Mouse (Mus musculus): ENCODE measurements around the gene Narfl. TPM values are rescaled to one million over a fixed set of nuclear protein-coding genes. Genes with fewer than 3 reads are reported as not detected.
"Not testable (repeated sequence)": the region's sequence is repeated elsewhere in the genome, so short reads cannot be mapped to it uniquely, and the experiment has no call there.

The Narfl gene
- total RNA-seq (2015; ENCODE audit: low replicate concordance) (3.5 and 5.9 TPM in 2 replicates), total RNA-seq (2017; ENCODE audit: low replicate concordance) (6.2 and 7.8 TPM in 2 replicates)

DNA sequence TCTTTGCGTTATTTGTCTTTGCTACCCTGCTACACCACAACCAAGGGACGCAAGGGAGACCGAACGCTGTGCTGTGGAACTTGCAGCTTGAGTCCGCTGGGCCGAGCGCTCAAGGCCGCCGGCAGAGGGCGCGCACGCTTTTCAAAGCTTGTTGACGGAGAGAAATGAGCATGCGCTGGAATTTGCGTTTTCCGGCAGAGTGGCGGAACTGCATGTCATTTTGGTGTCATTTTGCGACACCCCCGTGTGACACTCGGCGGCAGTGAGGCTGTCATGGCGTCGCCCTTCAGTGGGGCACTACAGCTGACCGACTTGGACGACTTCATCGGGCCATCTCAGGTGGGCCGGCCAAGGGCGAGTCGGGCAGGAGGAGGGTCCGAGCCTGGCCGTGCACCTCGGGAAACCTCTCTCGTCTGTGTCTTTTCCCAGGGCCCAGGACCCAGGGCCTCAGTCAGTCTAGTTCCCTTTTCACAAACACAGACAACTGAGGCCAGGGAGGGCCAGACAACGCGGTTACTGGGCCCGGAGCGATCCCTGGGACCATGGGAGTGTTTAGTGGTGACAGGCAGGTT lies at the start of gene Narfl:
Gene Narfl (plus strand): TSS at position 228 of the 572 bp plus-strand sequence.
- ATAC-seq (replicated peaks; ENCODE audit: low FRiP score, poor library complexity, severe bottlenecking), result peak; percentile 97

DNA sequence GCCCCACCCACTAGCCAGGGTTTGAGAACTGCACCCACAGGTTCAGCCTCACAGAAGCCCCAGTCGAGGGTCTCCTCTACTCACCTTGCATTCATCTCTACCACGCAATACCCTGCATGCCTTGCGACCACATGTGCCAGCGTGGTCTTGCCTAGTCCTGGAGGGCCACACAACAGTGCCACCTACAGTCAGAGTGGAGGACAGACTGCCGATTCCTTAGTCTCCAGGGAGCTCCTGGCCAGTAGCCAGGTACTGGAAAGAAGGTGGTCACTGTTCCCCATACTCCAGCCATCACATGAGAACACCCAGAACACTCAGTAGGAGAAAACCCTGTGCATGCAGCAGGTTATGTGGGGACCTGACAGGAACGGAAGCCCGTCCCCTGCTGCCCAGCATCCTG lies 49.7 kb upstream of the Narfl start:
- no peak for ATAC-seq (replicated peaks; ENCODE audit: low FRiP score, poor library complexity, severe bottlenecking)

DNA sequence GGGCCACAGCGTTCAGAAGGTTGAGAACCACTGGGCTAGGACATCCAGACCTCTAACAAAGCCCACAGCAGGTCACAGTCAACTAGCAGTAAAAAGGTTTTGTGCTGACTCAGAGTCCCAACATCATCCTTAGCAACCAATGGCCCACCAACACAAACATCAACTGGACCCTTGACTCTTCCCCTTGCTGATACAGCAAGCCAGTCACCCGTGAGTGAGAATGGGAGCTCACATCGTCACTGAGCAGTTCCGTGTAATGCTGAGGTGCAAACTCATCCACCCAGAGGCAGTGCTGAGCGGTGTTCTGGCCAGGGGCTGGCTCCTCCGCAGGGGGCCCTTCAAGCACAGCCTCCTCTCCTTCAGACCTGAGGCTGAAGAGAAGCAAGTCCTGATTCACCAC lies 48.3 kb upstream of the Narfl start:
- no peak for ATAC-seq (replicated peaks; ENCODE audit: low FRiP score, poor library complexity, severe bottlenecking)

DNA sequence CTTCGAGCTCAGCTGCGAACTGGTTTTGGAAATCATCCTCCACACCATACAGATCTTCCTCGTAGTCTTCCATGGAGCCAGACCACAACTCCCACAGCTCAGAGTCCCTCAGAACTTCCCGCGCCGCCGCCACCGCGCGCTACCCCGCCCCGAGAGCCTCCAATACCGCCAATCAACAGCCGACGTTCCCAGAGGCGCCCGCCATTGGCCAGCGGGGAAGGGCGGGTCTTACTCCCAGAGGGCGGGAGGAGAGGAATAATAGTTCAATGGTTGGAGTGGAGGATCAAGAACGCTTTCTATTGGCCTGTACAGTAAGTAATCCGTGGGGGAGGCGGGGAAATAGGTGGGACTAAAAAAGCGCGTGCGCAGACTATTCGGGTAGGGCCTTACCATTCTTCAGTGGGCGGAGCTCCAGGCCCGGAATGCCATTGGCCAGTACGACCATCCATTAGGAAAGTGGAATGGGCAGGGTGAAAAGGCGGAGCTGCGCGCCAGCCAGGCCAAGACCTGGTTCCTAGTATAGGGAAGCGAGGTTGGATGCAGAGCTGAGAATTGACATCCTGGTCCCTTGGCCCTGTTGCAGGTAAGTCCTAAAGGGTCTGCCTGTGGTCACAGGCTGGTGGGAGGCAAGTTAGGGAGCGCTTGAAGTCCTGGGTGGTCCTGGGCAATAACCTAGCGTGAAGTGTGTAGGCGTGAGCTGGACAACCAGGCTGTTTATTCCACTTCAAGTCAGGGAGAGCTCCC lies 46.1 kb upstream of the Narfl start, which contains the start of the genes Chtf18 and Rpusd1:
Gene Chtf18 (minus strand): TSS at position 155 of the 744 bp plus-strand sequence.
Gene Rpusd1 (plus strand): TSS at position 406 of the 744 bp plus-strand sequence.
- ATAC-seq (replicated peaks; ENCODE audit: low FRiP score, poor library complexity, severe bottlenecking), result peak; percentile 92

DNA sequence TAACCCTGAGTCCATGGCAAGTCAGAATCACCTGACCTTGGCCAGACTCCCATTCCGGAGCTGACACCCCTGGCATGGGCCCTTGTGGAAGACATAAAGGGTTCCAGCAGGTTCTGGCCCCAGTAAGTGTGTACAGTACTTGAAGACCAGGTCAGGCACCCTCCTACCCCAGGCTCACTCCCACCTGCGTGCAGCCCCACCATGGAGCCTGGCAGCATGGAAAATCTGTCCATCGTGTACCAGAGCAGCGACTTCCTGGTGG lies 45.6 kb upstream of the Narfl start:
- ATAC-seq (replicated peaks; ENCODE audit: low FRiP score, poor library complexity, severe bottlenecking), result no peak

DNA sequence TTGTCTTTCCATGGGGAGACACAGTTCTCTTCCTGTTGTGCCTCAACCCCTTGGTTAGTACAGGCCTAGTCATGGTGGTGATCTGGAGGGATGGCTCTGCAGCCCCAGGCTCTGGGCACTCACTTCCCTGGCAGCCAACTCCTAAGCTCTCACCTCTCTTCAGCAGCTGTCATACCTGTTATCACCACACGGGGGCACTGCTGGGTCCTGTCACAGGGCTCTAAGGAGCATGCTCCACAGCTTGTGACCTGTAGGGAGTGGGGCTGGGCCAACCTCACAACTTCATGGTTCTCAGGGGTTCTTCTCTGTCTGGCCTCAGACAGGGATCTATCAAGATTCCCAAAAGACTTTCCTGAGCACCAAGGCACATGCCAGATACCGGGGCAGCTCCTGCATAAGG lies 41.5 kb upstream of the Narfl start:
- 0 out of 2 replicates have a peak, but pooled peaks have one; percentile 31 for ATAC-seq (replicated peaks; ENCODE audit: low FRiP score, poor library complexity, severe bottlenecking)

DNA sequence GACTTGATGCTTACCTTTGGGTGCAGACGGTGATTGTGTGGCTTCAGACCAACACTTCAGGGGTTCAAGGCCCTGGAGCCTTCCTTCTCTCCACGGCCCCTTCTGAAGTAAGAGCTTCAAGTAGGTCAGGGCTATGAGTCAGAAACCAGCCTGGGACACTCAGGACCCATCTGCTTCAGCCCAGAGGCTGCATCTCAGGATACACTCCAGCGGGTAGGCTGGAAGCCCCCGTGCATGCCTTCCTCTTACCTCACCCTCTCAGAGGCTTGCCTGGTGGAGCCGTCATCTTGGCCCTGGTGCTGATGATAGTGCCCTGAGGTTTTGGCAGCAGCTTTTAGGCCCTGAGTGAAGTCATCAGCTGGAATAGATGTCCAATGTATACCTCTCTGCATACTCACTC lies 38.3 kb upstream of the Narfl start:
- ATAC-seq (replicated peaks; ENCODE audit: low FRiP score, poor library complexity, severe bottlenecking), result no peak

DNA sequence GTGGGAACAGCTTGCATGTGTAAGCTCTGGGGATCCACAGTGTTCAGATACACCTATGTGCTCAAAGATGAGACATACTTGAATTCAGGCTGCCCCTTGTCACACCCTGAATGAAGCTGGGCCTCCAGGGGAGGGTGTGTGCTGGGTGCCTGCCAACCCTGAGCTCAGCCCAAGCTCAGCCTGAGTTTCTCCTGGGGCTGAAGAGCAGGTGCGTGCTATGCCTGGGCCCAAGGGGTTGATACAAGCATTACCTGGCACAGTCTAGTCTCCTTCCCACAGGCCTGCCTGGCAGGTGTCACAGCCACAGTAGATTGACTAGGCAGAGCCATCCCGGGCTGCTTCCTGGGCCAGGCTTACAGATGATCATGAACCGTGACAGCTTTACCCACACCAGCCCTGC lies 37.8 kb upstream of the Narfl start, which contains the start of gene Mslnl:
Gene Mslnl (plus strand): TSS at position 298 of the 400 bp plus-strand sequence.
- ATAC-seq (replicated peaks; ENCODE audit: low FRiP score, poor library complexity, severe bottlenecking), result no peak

DNA sequence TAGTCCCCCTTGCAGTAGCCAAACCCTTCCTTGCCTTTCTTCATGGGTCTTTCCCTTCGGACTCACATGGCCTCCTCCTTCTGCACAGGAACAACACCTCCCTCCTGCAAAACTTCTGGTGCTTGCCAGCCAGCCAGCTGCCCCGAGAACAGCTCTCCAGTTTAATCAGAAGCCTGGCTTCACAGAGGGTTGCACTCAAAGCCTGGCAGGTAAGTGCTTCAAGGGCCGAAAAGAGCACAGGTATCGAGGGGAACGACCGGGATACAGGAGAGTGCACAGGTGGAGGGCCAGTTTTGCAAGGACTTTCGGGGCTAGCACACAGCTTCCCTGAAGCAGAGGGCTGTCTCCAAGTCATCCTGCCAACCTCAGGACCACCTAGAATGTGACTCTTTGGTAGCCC lies 34.7 kb upstream of the Narfl start:
- ATAC-seq (replicated peaks; ENCODE audit: low FRiP score, poor library complexity, severe bottlenecking), result no peak

DNA sequence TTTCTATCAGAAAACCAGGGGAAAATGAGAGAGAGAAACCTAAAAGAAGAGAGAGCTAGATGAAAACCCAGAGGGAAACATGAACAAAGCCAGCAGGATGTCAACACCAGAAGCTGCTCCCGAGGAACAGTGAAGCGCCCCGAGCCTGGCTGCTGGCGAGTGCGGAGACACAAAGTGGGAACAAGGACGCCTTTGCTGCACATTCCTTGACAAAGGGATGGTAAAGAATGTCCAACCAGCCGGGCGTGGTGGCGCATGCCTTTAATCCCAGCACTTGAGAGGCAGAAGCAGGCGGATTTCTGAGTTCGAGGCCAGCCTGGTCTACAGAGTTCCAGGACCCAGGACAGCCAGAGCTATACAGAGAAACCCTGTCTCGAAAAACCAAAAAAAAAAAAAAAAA lies 32.1 kb upstream of the Narfl start:
- not testable (repeated sequence) for ATAC-seq (replicated peaks; ENCODE audit: low FRiP score, poor library complexity, severe bottlenecking)

DNA sequence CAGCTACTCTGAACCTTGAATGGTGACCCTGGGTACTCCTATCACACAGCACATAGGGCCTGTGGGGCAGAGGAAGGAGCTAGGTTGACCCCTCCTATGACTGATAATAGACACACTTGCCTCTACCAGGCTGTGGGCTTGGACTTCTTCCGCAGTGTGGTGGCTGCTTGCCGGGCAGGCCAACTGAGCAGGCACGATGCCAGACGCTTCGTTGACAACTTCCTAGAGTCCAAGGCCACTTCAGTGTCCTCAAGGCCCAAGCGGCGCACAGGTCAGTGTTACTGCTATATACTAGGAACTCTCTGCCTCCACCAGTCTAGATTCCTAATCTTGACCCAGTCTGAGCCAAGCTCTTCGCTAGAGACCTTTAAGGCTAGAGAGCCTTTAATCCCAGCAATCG lies 29.7 kb upstream of the Narfl start:
- no peak for ATAC-seq (replicated peaks; ENCODE audit: low FRiP score, poor library complexity, severe bottlenecking)

DNA sequence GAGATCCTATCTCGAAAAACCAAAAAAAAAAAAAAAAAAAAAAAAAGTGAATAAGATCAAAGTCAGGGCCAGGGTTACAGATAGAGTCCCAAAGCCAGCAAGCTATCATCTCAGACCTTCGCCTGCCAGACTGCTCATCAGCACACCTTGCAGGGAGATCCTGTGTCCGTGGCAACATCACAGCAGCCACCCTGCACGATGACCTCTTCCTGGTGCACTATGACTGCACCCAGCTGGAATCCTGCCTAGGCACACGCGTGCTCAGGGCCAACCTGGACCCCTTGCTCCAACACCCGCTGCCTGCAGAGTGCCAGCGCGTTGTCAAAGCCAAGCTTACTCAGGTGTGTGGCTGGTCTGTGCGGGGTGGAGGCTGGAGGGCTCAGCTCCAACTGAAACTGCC lies 29.3 kb upstream of the Narfl start:
- no peak for ATAC-seq (replicated peaks; ENCODE audit: low FRiP score, poor library complexity, severe bottlenecking)

DNA sequence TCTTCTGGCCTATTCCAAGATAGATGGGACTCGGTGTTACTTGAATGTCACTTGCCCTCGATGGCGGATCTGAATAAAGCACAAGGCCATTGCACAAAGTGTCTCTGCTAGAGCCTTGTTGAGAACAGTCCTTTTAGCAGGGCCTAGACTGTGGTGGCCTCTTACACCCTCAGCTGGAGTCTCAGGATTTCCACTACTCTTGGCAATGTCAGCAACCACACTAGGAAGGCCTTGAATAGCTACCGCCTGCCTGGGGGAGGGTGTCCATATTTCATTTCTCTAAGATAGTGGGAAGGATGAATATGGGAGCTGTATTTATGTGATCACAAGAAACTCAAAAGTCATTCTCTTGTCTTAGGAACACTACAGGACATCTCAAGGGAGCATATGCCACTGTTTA lies 25.3 kb upstream of the Narfl start:
- no peak for ATAC-seq (replicated peaks; ENCODE audit: low FRiP score, poor library complexity, severe bottlenecking)

DNA sequence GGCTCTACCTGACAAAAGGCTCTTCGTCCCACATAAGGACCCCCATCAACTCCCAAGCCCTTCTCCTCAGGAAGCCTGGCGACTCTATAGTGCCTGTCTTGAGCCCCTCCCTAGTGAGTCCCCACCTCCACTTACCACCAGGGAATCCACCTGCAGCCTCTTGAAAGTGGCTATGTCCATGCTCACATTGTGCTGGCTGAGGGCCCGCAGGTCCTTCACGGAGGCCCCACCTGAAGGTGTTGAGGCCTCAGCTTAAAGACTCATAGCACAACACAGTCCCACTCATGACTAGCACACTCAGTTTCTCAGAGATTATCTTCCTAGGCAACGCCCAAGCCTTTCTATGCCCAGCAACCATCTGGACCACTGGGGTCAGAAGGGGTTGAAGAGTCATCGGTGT lies 24.3 kb upstream of the Narfl start:
- no peak for ATAC-seq (replicated peaks; ENCODE audit: low FRiP score, poor library complexity, severe bottlenecking)

DNA sequence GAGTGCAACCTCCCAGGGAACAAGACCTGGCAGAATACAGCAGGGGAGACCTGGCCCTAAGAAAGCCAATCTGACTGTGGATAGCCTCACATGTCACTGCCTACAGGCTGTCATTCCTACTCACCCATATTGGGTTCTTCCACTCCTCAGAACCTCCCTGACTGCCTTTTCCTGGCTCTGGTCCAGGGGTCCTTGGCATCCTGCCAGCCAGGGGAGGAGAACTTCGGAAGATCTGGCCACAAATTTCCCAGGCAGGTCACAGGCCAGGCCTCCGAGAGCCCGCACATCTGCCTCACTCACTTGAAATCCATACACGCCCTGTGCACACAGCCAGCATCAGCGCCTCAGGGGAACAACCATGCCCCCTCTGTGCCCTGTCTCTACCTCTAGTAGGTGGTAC lies 22.1 kb upstream of the Narfl start:
- no peak for ATAC-seq (replicated peaks; ENCODE audit: low FRiP score, poor library complexity, severe bottlenecking)

DNA sequence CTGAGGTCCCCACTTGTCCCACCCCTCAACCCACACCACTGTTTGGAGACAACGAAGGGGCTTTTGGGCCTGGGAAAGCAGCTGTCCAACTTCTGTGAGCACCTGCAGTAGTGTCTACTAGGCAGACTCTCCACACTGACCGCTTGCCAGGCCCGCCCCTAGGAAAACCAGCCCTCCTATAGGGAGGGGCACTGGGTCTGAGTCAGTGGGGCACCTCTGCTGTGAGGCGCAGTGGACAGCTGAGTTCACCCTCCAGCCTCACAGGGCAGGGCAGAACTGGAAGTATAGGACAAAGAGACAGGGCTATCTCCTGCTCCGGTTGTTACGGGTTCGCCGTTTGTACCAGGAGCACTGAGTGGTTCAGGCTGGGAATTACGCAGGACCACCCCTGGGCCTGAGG lies 19.3 kb upstream of the Narfl start, which contains the start of gene Msln:
Gene Msln (minus strand): TSS at position 138 of the 400 bp plus-strand sequence.
- ATAC-seq (replicated peaks; ENCODE audit: low FRiP score, poor library complexity, severe bottlenecking), result no peak

DNA sequence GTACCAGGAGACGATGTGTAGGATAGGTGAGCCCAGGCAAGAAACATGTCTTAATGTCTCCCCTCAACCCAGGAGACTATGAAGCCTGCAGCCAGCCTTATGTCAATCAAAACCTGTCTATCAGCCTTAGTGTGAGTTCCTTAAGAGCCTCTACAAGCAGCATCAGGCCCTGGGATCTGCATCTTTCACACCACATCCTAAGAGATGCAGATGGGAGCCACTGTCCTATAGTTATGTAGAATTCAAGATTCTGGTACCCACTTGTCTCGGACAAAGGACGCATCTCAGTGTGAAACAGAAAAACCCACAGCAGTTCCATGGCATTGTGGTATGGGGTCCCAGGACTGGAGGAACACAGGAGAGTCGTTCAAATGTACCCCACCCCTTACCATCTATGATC lies 18.5 kb upstream of the Narfl start:
- no peak for ATAC-seq (replicated peaks; ENCODE audit: low FRiP score, poor library complexity, severe bottlenecking)

DNA sequence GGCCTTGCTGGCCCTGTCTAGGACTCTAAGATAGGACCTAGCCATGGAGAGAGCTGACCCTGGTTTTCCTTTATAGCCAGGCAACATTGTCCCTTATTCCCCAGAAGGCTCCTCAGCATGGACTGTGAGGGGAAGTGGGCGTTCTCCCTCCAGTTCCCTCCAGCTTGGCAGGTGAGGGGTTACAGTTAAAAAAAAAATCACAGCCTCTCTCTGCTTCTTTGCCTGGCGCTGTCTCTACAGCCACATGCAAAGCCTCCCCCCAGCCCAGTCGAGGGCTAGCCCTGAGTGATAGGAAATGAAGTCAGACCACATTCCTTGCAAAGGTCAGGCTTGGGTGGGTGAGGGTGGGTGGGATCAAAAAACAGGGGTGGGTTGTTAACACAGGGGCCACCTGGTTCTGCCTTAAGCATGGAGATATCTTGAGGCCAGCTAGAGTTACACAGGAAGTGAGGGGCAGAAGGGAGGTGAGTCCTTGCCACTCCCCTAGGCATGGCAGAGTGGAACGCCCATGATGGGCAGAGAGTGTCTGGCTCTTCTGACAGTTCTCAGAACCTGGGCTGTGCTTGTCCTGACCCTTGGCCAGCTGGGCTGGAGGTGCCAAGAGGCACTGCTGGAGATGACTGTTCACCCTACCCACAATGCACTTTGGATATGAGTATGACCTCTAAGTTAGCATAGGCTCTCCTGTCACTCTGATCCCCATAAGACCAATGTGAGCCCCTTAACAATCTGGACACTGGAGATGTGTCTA lies 17.8 kb upstream of the Narfl start:
- ATAC-seq (replicated peaks; ENCODE audit: low FRiP score, poor library complexity, severe bottlenecking), result no peak

DNA sequence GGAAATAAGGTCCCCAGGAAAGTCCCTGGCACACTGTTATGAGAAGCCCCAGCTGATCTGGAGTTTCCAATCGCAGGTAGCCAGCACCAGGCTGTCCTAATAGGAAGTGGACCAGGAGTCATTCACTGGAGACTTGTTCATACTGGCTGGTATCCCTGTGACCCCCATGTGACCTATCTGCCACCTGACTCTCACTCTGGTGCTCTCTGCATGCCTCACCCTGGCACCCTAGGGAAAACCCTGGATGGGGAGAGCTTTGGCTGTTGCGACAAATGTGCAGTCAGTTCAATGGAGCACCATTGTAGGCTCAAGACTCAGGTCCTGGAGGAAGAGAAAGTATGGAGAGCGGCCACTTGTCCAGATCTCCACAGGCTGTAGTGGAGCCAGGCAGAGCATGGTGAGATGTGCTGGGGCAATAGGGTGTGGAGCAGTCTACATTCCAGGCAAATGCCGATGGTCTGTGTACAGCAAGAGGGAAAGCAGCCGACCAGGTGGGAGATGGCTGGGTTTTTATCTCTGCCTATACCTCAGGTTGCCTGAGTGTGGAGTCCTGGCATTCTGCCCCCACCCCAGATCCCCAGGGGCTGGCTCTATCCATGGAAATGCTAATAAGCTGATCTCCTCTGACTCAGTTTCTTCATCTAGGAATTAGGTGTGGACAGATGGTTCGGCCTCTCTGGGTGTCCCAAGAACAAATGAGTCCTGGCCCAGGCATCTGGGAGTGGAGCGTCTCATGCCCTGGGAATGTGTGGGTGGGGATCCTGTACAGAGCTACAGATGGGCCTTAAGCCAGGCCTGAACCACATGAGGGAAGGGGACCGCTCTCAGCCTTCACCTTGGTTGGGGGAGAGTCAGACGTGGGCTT lies 17.0 kb upstream of the Narfl start:
- ATAC-seq (replicated peaks; ENCODE audit: low FRiP score, poor library complexity, severe bottlenecking), result no peak

DNA sequence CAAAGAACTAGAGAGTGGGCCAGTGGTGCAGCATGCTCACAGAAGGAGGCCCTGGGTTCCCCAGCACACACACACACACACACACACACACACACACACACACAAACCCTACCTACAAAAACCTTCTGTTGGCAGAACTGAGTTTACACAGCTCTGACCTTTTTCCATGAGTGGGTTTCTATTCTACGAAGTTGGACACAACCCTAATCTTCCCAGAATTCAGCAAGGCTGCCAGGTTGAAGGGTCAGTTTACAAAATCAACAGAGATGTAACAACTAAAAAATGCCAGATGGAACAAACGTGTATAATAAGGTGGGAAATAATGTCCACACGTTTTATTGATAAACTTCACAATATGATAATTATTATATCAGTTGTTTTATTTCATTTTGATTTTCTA lies 15.9 kb upstream of the Narfl start:
- ATAC-seq (replicated peaks; ENCODE audit: low FRiP score, poor library complexity, severe bottlenecking), result no peak
